Mouse (Mus musculus) hindbrain, embryonic 16.5 days (tissue): ENCODE measurements around the gene Car14. TPM values are rescaled to one million over a fixed set of nuclear protein-coding genes. Genes with fewer than 3 reads are reported as not detected.

ENCODE experiments used
- ATAC-seq: fragments of 200-750 bp; cut with Nextera tagmentation; 2 replicates; pipeline ENCODE4 v1.8.0; 2017; ENCODE audit warnings: moderate TSS enrichment, moderate library complexity
- H3K27ac ChIP-seq: fragments of 300-500 bp; sonication (generic); 2 replicates; pipeline ENCODE4 v1.5.1; 2014; ENCODE audit warnings: low read depth, mild to moderate bottlenecking, control low read depth, low read length, moderate library complexity
- H3K27me3 ChIP-seq: fragments of 300-500 bp; sonication (generic); replicated peaks from 2 replicates; pipeline ENCODE4 v1.6.1; 2014; ENCODE audit warnings: low read length; ENCODE audit not compliant: control insufficient read depth, insufficient read depth
- H3K36me3 ChIP-seq: fragments of 300-500 bp; sonication (generic); 2 replicates; pipeline ENCODE4 v1.6.1; 2014; ENCODE audit warnings: mild to moderate bottlenecking, low read length, moderate library complexity, mixed read lengths; ENCODE audit not compliant: control insufficient read depth, insufficient read depth
- H3K4me1 ChIP-seq: fragments of 300-500 bp; sonication (generic); 2 replicates; pipeline ENCODE4 v1.6.1; 2014; ENCODE audit warnings: low read depth, low read length; ENCODE audit not compliant: control insufficient read depth, insufficient read depth
- H3K4me2 ChIP-seq: fragments of 300-500 bp; sonication (generic); 2 replicates; pipeline ENCODE4 v1.6.1; 2014; ENCODE audit warnings: mild to moderate bottlenecking, low read length, control low read depth, moderate library complexity
- H3K4me3 ChIP-seq: fragments of 300-500 bp; sonication (generic); 2 replicates; pipeline ENCODE4 v1.5.1; 2014; ENCODE audit warnings: mild to moderate bottlenecking, low read length, control low read depth, moderate library complexity
- H3K9ac ChIP-seq: fragments of 300-500 bp; sonication (generic); 2 replicates; pipeline ENCODE4 v1.6.1; 2014; ENCODE audit warnings: low read depth, mild to moderate bottlenecking, control low read depth, low read length, moderate library complexity
- H3K9me3 ChIP-seq: fragments of 300-500 bp; sonication (generic); 2 replicates; pipeline ENCODE4 v1.6.1; 2014; ENCODE audit warnings: mild to moderate bottlenecking, low read length, moderate library complexity; ENCODE audit not compliant: control insufficient read depth
- WGBS: fragments of 180-500 bp; shearing (Covaris S2); extraction: QIAGEN DNeasy Blood & Tissue Kit; methylation state at CpG from one replicate; pipeline ENCODE4 v1.1.7; 2014; 5-methylcytosine and 5-hydroxymethylcytosine counted together
- polyA plus RNA-seq: library from polyadenylated mRNA; unstranded; fragments of >200 nt; fragmentation: Nextera tagmentation; extraction: Ambion mirVana; gene quantifications from 2 replicates; pipeline ENCODE4 v1.2.1, GENCODE M21; 2015

Car14 gene
- polyA plus RNA-seq, 1 experiment from 2014 or later = 16.9 TPM

DNA sequence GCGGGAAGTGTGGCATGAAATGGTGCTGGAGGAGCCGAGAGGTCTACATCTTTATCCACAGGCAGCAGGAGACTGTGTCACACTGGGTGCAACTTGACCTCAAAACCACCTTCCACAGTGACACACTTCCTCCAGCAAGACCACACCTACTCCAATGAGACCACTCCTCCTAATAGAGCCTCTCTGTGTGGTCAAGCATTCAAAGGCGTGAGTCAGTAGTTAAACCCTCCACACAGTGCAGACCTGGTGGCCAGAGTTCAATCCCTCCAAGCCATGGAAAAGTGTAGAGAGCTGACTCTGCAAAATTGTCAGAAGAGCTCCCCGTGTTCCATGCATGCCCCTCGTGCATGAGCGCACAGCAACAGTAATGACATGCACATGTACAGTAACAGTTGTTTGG, 38.3 kb upstream of the Car14 start:
- Histone ChIP-seq H3K27ac (no peak overlapping the region), H3K4me3 (no peak overlapping the region), H3K9ac (no peak overlapping the region), H3K4me1 (no peaks in the 10 kb centered on the region), H3K4me2 (no peak overlapping the region), H3K9me3 (no peaks in the 10 kb centered on the region), H3K27me3 (no peaks in the 10 kb centered on the region), H3K36me3 (peaks cover 23% of the 10 kb centered on the region)
- WGBS = 71% methylated on average over 6 of the region's 6 CpGs
- ATAC-seq = no peak

GRCm38 (mm10) chr3:95938835-95939234, 34.3 kb upstream of the Car14 start:
- no peaks in the 10 kb centered on the region for H3K9me3 ChIP-seq
- H3K36me3 ChIP-seq = peaks cover 32% of the 10 kb centered on the region
- H3K27ac ChIP-seq = no peak overlapping the region
- no peak overlapping the region for H3K4me3 ChIP-seq
- no peak for ATAC-seq
- H3K27me3 ChIP-seq = no peaks in the 10 kb centered on the region
- 95% methylated on average over 15 of the region's 15 CpGs for WGBS
- no peak overlapping the region for H3K4me2 ChIP-seq
- H3K4me1 ChIP-seq = no peaks in the 10 kb centered on the region
- no peak overlapping the region for H3K9ac ChIP-seq

DNA sequence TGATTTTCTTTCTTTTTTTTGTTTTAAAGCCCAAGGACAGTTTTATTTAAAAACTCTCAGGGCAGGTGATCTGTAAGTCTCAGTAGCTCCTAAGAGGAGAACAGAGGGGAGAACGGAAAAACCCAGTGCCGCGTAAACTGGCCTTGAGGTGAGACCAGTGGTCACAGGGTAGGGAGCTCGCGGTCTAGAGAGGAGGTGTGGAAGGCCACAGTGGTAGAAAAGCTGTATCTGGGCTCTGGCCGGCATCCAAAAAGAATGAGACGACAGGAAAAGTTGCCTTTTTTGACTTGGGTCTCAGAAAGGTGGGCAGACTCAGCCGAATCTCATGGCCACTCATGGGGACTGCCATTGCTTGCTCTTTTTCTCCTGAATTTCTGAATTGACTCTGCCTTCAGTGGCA, 33.7 kb upstream of the Car14 start:
- no peaks in the 10 kb centered on the region for H3K9me3 ChIP-seq
- H3K4me1 ChIP-seq = no peaks in the 10 kb centered on the region
- no peak for ATAC-seq
- H3K36me3 ChIP-seq = peaks cover 33% of the 10 kb centered on the region
- H3K4me2 ChIP-seq = no peak overlapping the region
- no peak overlapping the region for H3K9ac ChIP-seq
- 98% methylated on average over 8 of the region's 8 CpGs for WGBS
- H3K27ac ChIP-seq = no peak overlapping the region
- H3K27me3 ChIP-seq = no peaks in the 10 kb centered on the region
- H3K4me3 ChIP-seq = no peak overlapping the region

GRCm38 (mm10) chr3:95934448-95934847, 30.0 kb upstream of the Car14 start:
- H3K36me3 ChIP-seq = peaks cover 26% of the 10 kb centered on the region
- no peak overlapping the region for H3K4me3 ChIP-seq
- no peak overlapping the region for H3K4me2 ChIP-seq
- 86% methylated on average over 1 of the region's 1 CpGs for WGBS
- H3K27ac ChIP-seq = no peak overlapping the region
- H3K4me1 ChIP-seq = peaks cover 5% of the 10 kb centered on the region
- H3K27me3 ChIP-seq = no peaks in the 10 kb centered on the region
- no peaks in the 10 kb centered on the region for H3K9me3 ChIP-seq
- H3K9ac ChIP-seq = no peak overlapping the region
- no peak for ATAC-seq

GRCm38 (mm10) chr3:95933111-95933750, 28.7 kb upstream of the Car14 start:
- no peaks in the 10 kb centered on the region for H3K27me3 ChIP-seq
- H3K9me3 ChIP-seq = no peaks in the 10 kb centered on the region
- H3K4me2 ChIP-seq = no peak overlapping the region
- no peak overlapping the region for H3K9ac ChIP-seq
- WGBS = 91% methylated on average over 7 of the region's 7 CpGs
- H3K4me1 ChIP-seq = peaks cover 5% of the 10 kb centered on the region
- H3K27ac ChIP-seq = no peak overlapping the region
- ATAC-seq = no peak
- H3K36me3 ChIP-seq = peaks cover 18% of the 10 kb centered on the region
- H3K4me3 ChIP-seq = no peak overlapping the region

- Histone ChIP-seq H3K4me3 (no peak overlapping the region), H3K27ac (no peak overlapping the region), H3K4me2 (no peak overlapping the region), H3K9ac (no peak overlapping the region), H3K36me3 (peaks cover 11% of the 10 kb centered on the region), H3K9me3 (no peaks in the 10 kb centered on the region), H3K4me1 (peaks cover 5% of the 10 kb centered on the region), H3K27me3 (no peaks in the 10 kb centered on the region)
- 87% methylated on average over 7 of the region's 7 CpGs for WGBS
- ATAC-seq = no peak
These were observed 28.1 kb upstream of the Car14 start for GRCm38 (mm10) chr3:95932566-95932965.

- no peak for ATAC-seq
- no peak overlapping the region for H3K4me2 ChIP-seq
- H3K4me1 ChIP-seq = peaks cover 5% of the 10 kb centered on the region
- no peak overlapping the region for H3K4me3 ChIP-seq
- WGBS = 54% methylated on average over 1 of the region's 1 CpGs
- H3K27me3 ChIP-seq = no peaks in the 10 kb centered on the region
- no peak overlapping the region for H3K9ac ChIP-seq
- no peaks in the 10 kb centered on the region for H3K9me3 ChIP-seq
- H3K27ac ChIP-seq = no peak overlapping the region
- peaks cover 7% of the 10 kb centered on the region for H3K36me3 ChIP-seq
These were observed 27.7 kb upstream of the Car14 start for GRCm38 (mm10) chr3:95932157-95932556.

GRCm38 (mm10) chr3:95931471-95931870, 27.0 kb upstream of the Car14 start:
- Histone ChIP-seq H3K4me1 (peaks cover 5% of the 10 kb centered on the region), H3K4me2 (no peak overlapping the region), H3K4me3 (no peak overlapping the region), H3K27me3 (no peaks in the 10 kb centered on the region), H3K9ac (no peak overlapping the region), H3K36me3 (peaks cover 5% of the 10 kb centered on the region; the same call in 1 of the 2 replicates), H3K27ac (no peak overlapping the region), H3K9me3 (no peaks in the 10 kb centered on the region)
- 88% methylated on average over 1 of the region's 1 CpGs for WGBS
- ATAC-seq = no peak

DNA sequence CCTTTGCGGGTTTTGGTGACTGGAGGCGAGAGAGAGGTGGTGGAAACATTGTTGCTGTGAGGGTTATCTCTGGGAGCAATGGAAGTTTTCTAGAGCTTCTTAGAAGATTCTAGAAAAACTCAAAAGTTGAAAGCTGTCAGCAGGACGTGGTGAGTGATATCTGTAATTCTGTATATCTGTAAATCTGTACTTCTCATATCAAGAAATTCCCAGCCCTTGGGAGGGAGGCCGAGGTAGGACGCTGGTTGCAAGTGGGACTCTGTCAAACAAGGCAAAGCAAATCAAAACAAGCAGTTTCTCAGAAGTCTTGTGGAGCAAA, 25.9 kb upstream of the Car14 start:
- Histone ChIP-seq H3K27ac (no peak overlapping the region; the same call in 1 of the 2 replicates), H3K4me3 (peak overlapping the region; percentile 86), H3K4me2 (peak overlapping the region; percentile 82), H3K36me3 (peaks cover 5% of the 10 kb centered on the region; the same call in 1 of the 2 replicates), H3K27me3 (no peaks in the 10 kb centered on the region), H3K9ac (peak overlapping the region; percentile 85), H3K4me1 (peaks cover 5% of the 10 kb centered on the region), H3K9me3 (no peaks in the 10 kb centered on the region)
- ATAC-seq = no peak
- WGBS = 5% methylated on average over 5 of the region's 5 CpGs
